Mouse (Mus musculus) kidney, embryonic 16.5 days (tissue): ENCODE measurements around the gene Zfp46. TPM values are rescaled to one million over a fixed set of nuclear protein-coding genes. Genes with fewer than 3 reads are reported as not detected.

ENCODE experiments used
- ATAC-seq: fragments of 200-750 bp; cut with Nextera tagmentation; 2 replicates; pipeline ENCODE4 v1.8.0; 2017; ENCODE audit warnings: moderate TSS enrichment; ENCODE audit not compliant: low FRiP score, low TSS enrichment
- H3K27ac ChIP-seq: fragments of 300-500 bp; sonication (generic); 2 replicates; pipeline ENCODE4 v1.5.1; 2014; ENCODE audit warnings: low read length
- H3K27me3 ChIP-seq: fragments of 300-500 bp; sonication (generic); 2 replicates; pipeline ENCODE4 v1.6.1; 2014; ENCODE audit warnings: low read length, control low read depth, mixed read lengths; ENCODE audit not compliant: insufficient read depth
- H3K36me3 ChIP-seq: fragments of 300-500 bp; sonication (generic); 2 replicates; pipeline ENCODE4 v1.6.1; 2014; ENCODE audit warnings: low read length, control low read depth, mixed read lengths; ENCODE audit not compliant: insufficient read depth
- H3K4me1 ChIP-seq: fragments of 300-500 bp; sonication (generic); 2 replicates; pipeline ENCODE4 v1.6.1; 2014; ENCODE audit warnings: low read length, control low read depth, mixed read lengths; ENCODE audit not compliant: insufficient read depth
- H3K4me2 ChIP-seq: fragments of 300-500 bp; sonication (generic); replicated peaks from 2 replicates; pipeline ENCODE4 v1.6.1; 2014; ENCODE audit warnings: low read depth, low read length
- H3K4me3 ChIP-seq: fragments of 300-500 bp; sonication (generic); 2 replicates; pipeline ENCODE4 v1.5.1; 2014; ENCODE audit warnings: mild to moderate bottlenecking, low read length
- H3K9ac ChIP-seq: fragments of 300-500 bp; sonication (generic); replicated peaks from 2 replicates; pipeline ENCODE4 v1.6.1; 2014; ENCODE audit warnings: low read length
- H3K9me3 ChIP-seq: fragments of 300-500 bp; sonication (generic); 2 replicates; pipeline ENCODE4 v1.6.1; 2016; ENCODE audit warnings: low read length, control low read depth
- WGBS: fragments of 180-500 bp; shearing (Covaris S2); extraction: QIAGEN DNeasy Blood & Tissue Kit; methylation state at CpG from one replicate; pipeline ENCODE4 v1.1.7; 2014; 5-methylcytosine and 5-hydroxymethylcytosine counted together
- polyA plus RNA-seq: library from polyadenylated mRNA; unstranded; fragments of >200 nt; fragmentation: Nextera tagmentation; extraction: Ambion mirVana; gene quantifications from 2 replicates; pipeline ENCODE4 v1.2.1, GENCODE M21; 2015

The Zfp46 gene
- polyA plus RNA-seq, 1 experiment from 2014 or later, result 25.3 TPM

- no peak overlapping the region for H3K4me3 ChIP-seq
- no peaks in the 10 kb centered on the region for H3K4me1 ChIP-seq
- WGBS, result 88% methylated on average over 5 of the region's 5 CpGs
- H3K36me3 ChIP-seq, result peaks cover 50% of the 10 kb centered on the region
- H3K27ac ChIP-seq, result no peak overlapping the region
- H3K4me2 ChIP-seq, result no peak overlapping the region
- no peak overlapping the region for H3K9ac ChIP-seq
- H3K27me3 ChIP-seq, result no peaks in the 10 kb centered on the region
- H3K9me3 ChIP-seq, result no peaks in the 10 kb centered on the region
- ATAC-seq, result no peak
Measured at GRCm38 (mm10) chr4:136327238-136327637, 42.8 kb downstream of the Zfp46 start.

GRCm38 (mm10) chr4:136328115-136328514 lies 43.6 kb downstream of the Zfp46 start:
- ATAC-seq, result no peak
- Histone ChIP-seq H3K27me3 (no peaks in the 10 kb centered on the region), H3K4me3 (no peak overlapping the region), H3K36me3 (peaks cover 55% of the 10 kb centered on the region), H3K4me2 (no peak overlapping the region), H3K9me3 (no peaks in the 10 kb centered on the region), H3K4me1 (no peaks in the 10 kb centered on the region), H3K27ac (no peak overlapping the region), H3K9ac (no peak overlapping the region)

DNA sequence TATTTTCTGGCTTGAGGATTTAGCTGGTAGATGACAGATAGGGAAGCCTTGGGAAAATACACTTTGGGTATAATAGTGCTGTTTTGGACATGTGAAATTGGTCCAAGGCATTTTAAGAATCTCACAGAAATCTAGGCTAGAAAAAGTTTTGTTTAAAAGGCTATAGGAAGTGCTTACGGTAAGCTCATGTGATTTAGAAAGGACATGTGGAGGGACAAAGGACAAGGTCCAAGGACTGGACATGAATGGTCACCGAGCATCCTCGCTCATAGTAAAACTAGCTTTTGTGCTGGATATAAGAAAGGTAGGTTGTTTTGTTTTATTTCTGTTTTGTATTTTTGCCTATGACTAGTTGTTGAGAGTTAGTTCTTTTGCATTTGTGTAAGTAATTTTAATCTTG lies 47.2 kb downstream of the Zfp46 start:
- Histone ChIP-seq H3K9ac (no peak overlapping the region), H3K27me3 (no peaks in the 10 kb centered on the region), H3K4me3 (no peak overlapping the region), H3K27ac (no peak overlapping the region), H3K4me2 (no peak overlapping the region), H3K9me3 (no peaks in the 10 kb centered on the region), H3K36me3 (peaks cover 53% of the 10 kb centered on the region), H3K4me1 (no peaks in the 10 kb centered on the region)
- no peak for ATAC-seq
- 95% methylated on average over 3 of the region's 3 CpGs for WGBS

DNA sequence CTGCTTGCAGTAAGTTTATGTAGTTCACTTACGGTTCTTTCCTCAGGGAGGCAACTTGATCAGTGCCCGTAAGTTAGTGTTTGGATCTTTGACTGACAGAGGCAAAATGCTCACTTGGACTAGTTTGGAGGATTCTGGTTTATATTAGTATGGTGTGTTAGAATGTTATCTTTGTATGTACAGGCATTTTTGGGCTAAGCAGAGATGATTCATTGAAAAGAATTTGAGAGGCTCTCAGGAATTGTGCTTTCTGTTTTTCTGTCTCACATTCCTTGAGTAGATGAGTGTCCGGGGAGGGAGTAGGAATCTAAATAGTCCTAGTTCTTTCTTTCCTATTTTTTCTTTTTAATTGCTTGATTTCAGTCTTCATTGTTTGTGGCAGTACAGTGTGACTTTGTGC lies 48.7 kb downstream of the Zfp46 start:
- peaks cover 46% of the 10 kb centered on the region for H3K36me3 ChIP-seq
- no peak overlapping the region for H3K4me2 ChIP-seq
- WGBS, result 87% methylated on average over 3 of the region's 3 CpGs
- no peak overlapping the region for H3K27ac ChIP-seq
- no peak overlapping the region for H3K4me3 ChIP-seq
- no peak overlapping the region for H3K9ac ChIP-seq
- no peaks in the 10 kb centered on the region for H3K27me3 ChIP-seq
- no peaks in the 10 kb centered on the region for H3K9me3 ChIP-seq
- no peaks in the 10 kb centered on the region for H3K4me1 ChIP-seq
- no peak for ATAC-seq

- H3K27ac ChIP-seq, result no peak overlapping the region
- no peak overlapping the region for H3K4me3 ChIP-seq
- peaks cover 47% of the 10 kb centered on the region for H3K36me3 ChIP-seq
- no peak for ATAC-seq
- H3K9ac ChIP-seq, result no peak overlapping the region
- H3K4me2 ChIP-seq, result no peak overlapping the region
- H3K4me1 ChIP-seq, result no peaks in the 10 kb centered on the region
- no peaks in the 10 kb centered on the region for H3K27me3 ChIP-seq
- H3K9me3 ChIP-seq, result no peaks in the 10 kb centered on the region
- WGBS, result 82% methylated on average over 2 of the region's 2 CpGs
Measured at GRCm38 (mm10) chr4:136335065-136335464, 50.6 kb downstream of the Zfp46 start.

DNA sequence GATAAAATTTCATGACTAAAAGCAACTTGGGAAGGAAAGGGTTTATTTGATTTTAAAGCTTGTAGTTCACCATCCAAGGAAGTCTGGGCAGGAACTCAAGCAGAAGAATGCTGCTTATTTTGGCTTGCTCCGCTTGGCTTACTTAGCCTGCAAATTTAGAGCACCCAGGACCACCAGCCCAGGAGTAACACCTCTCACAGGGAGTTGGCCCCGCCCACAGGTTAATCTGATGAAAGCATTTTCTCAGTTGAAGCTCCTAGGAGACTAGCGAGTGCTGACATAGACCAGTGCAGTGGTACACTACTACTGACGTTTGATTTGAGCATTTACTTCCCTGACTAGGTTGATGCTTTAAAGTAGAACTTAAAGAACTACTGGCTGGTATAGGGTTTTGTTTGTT lies 52.6 kb downstream of the Zfp46 start:
- no peak overlapping the region for H3K4me2 ChIP-seq
- H3K27ac ChIP-seq, result no peak overlapping the region
- no peak for ATAC-seq
- no peak overlapping the region for H3K9ac ChIP-seq
- no peaks in the 10 kb centered on the region for H3K27me3 ChIP-seq
- 57% methylated on average over 4 of the region's 4 CpGs for WGBS
- no peak overlapping the region for H3K4me3 ChIP-seq
- H3K36me3 ChIP-seq, result peaks cover 40% of the 10 kb centered on the region
- H3K4me1 ChIP-seq, result no peaks in the 10 kb centered on the region
- H3K9me3 ChIP-seq, result no peaks in the 10 kb centered on the region

Other genes starting within 250 kb of the Zfp46 start
- 372 and 438 TPM in 2 replicates for gene Rpl11, start 231.3 kb upstream of the Zfp46 start, polyA plus RNA-seq
- gene Id3, start 141.2 kb upstream of the Zfp46 start, polyA plus RNA-seq, result 953 and 999 TPM in 2 replicates
- 7.3 and 8.3 TPM in 2 replicates for gene E2f2, start 112.3 kb upstream of the Zfp46 start, polyA plus RNA-seq
- 5.8 and 6.0 TPM in 2 replicates for gene Asap3, start 78.3 kb upstream of the Zfp46 start, polyA plus RNA-seq
- 8.6 and 11.4 TPM in 2 replicates for gene Tcea3, start 37.0 kb upstream of the Zfp46 start, polyA plus RNA-seq
- gene Hnrnpr, start 26.3 kb downstream of the Zfp46 start, polyA plus RNA-seq, result 181 TPM in 2 replicates
- 0.44 and 0.72 TPM in 2 replicates for gene Htr1d, start 138.8 kb downstream of the Zfp46 start, polyA plus RNA-seq
- 0.35 and 0.46 TPM in 2 replicates for gene 6030445D17Rik, start 177.6 kb downstream of the Zfp46 start, polyA plus RNA-seq
- gene Luzp1, start 185.1 kb downstream of the Zfp46 start, polyA plus RNA-seq, result 131 and 152 TPM in 2 replicates